Mouse (Mus musculus): ENCODE data around the gene Rab35. TPM values are rescaled to one million over a fixed set of nuclear protein-coding genes. Genes with fewer than 3 reads are reported as not detected.
A peak's percentile ranks its signal among the peaks of the same experiment; 100 is the strongest.

Gene Rab35
- polyA plus RNA-seq (2012; rRNA removed), result 86.2 and 87.8 TPM in 2 replicates

- H3K4me1 ChIP-seq (ENCODE audit: control insufficient read depth, insufficient read depth, low read length), result peaks cover 15% of the 10 kb centered on the region
- H3K27ac ChIP-seq (ENCODE audit: insufficient read depth, low read length), result peak within 1 kb of the TSS; percentile 71
- under 1% methylated on average over 90 of the region's 125 CpGs for WGBS
- TF ChIP-seq CTCF (IDR thresholded peaks at IDR 0.05; ENCODE audit: borderline replicate concordance, insufficient read depth, low read depth, low read length) (no peak), POLR2A (IDR thresholded peaks at IDR 0.05; ENCODE audit: borderline replicate concordance, insufficient read depth, low read length) (peak; percentile 98)
- peak within 1 kb of the TSS; percentile 92 for H3K4me3 ChIP-seq (replicated peaks; ENCODE audit: insufficient read depth, low read depth, low read length)
- DNase-seq, result peak; percentile 94
- no peaks in the 10 kb centered on the region for H3K27me3 ChIP-seq (ENCODE audit: control insufficient read depth, insufficient read depth, low read length)
Observed at GRCm38 (mm10) chr5:115631505-115632357, at the start of gene Rab35. Gene Rab35, plus strand, starts transcription at chr5:115631908.

GRCm38 (mm10) chr5:115585616-115586015 is 46.1 kb upstream of the Rab35 start:
- H3K27me3 ChIP-seq (ENCODE audit: control insufficient read depth, insufficient read depth, low read length), result no peaks in the 10 kb centered on the region
- no peak overlapping the region for H3K4me3 ChIP-seq (replicated peaks; ENCODE audit: insufficient read depth, low read depth, low read length)
- WGBS, result 80% methylated on average over 12 of the region's 12 CpGs
- no peaks in the 10 kb centered on the region for H3K4me1 ChIP-seq (ENCODE audit: control insufficient read depth, insufficient read depth, low read length)
- no peak overlapping the region for H3K27ac ChIP-seq (ENCODE audit: insufficient read depth, low read length)
- no peak for TF ChIP-seq POLR2A (IDR thresholded peaks at IDR 0.05; ENCODE audit: borderline replicate concordance, insufficient read depth, low read length)
- no peak for TF ChIP-seq CTCF (IDR thresholded peaks at IDR 0.05; ENCODE audit: borderline replicate concordance, insufficient read depth, low read depth, low read length)
- DNase-seq, result no peak

- no peak for DNase-seq
- 38% methylated on average over 15 of the region's 15 CpGs for WGBS
- no peak for TF ChIP-seq POLR2A (IDR thresholded peaks at IDR 0.05; ENCODE audit: borderline replicate concordance, insufficient read depth, low read length)
- TF ChIP-seq CTCF (IDR thresholded peaks at IDR 0.05; ENCODE audit: borderline replicate concordance, insufficient read depth, low read depth, low read length), result no peak
- Histone ChIP-seq H3K27ac (ENCODE audit: insufficient read depth, low read length) (no peak overlapping the region), H3K4me3 (replicated peaks; ENCODE audit: insufficient read depth, low read depth, low read length) (no peak overlapping the region), H3K27me3 (ENCODE audit: control insufficient read depth, insufficient read depth, low read length) (no peaks in the 10 kb centered on the region), H3K4me1 (ENCODE audit: control insufficient read depth, insufficient read depth, low read length) (no peaks in the 10 kb centered on the region)
Observed at GRCm38 (mm10) chr5:115586166-115586565, 45.5 kb upstream of the Rab35 start.

GRCm38 (mm10) chr5:115586780-115587179 is 44.9 kb upstream of the Rab35 start:
- H3K4me1 ChIP-seq (ENCODE audit: control insufficient read depth, insufficient read depth, low read length), result no peaks in the 10 kb centered on the region
- TF ChIP-seq CTCF (IDR thresholded peaks at IDR 0.05; ENCODE audit: borderline replicate concordance, insufficient read depth, low read depth, low read length), result no peak
- no peak for TF ChIP-seq POLR2A (IDR thresholded peaks at IDR 0.05; ENCODE audit: borderline replicate concordance, insufficient read depth, low read length)
- H3K4me3 ChIP-seq (replicated peaks; ENCODE audit: insufficient read depth, low read depth, low read length), result no peak overlapping the region
- H3K27ac ChIP-seq (ENCODE audit: insufficient read depth, low read length), result no peak overlapping the region
- WGBS, result 84% methylated on average over 2 of the region's 2 CpGs
- no peaks in the 10 kb centered on the region for H3K27me3 ChIP-seq (ENCODE audit: control insufficient read depth, insufficient read depth, low read length)
- DNase-seq, result no peak

- Histone ChIP-seq H3K4me1 (ENCODE audit: control insufficient read depth, insufficient read depth, low read length) (no peaks in the 10 kb centered on the region), H3K27me3 (ENCODE audit: control insufficient read depth, insufficient read depth, low read length) (no peaks in the 10 kb centered on the region), H3K4me3 (replicated peaks; ENCODE audit: insufficient read depth, low read depth, low read length) (no peak overlapping the region), H3K27ac (ENCODE audit: insufficient read depth, low read length) (no peak overlapping the region)
- WGBS, result 78% methylated on average over 11 of the region's 11 CpGs
- TF ChIP-seq CTCF (IDR thresholded peaks at IDR 0.05; ENCODE audit: borderline replicate concordance, insufficient read depth, low read depth, low read length), result no peak
- TF ChIP-seq POLR2A (IDR thresholded peaks at IDR 0.05; ENCODE audit: borderline replicate concordance, insufficient read depth, low read length), result no peak
- DNase-seq, result no peak
Observed at GRCm38 (mm10) chr5:115591028-115591427, 40.7 kb upstream of the Rab35 start.

GRCm38 (mm10) chr5:115591506-115591905 is 40.2 kb upstream of the Rab35 start:
- Histone ChIP-seq H3K4me1 (ENCODE audit: control insufficient read depth, insufficient read depth, low read length) (no peaks in the 10 kb centered on the region), H3K27ac (ENCODE audit: insufficient read depth, low read length) (no peak overlapping the region), H3K27me3 (ENCODE audit: control insufficient read depth, insufficient read depth, low read length) (no peaks in the 10 kb centered on the region), H3K4me3 (replicated peaks; ENCODE audit: insufficient read depth, low read depth, low read length) (no peak overlapping the region)
- DNase-seq, result no peak
- WGBS, result 90% methylated on average over 2 of the region's 2 CpGs
- no peak for TF ChIP-seq POLR2A (IDR thresholded peaks at IDR 0.05; ENCODE audit: borderline replicate concordance, insufficient read depth, low read length)
- TF ChIP-seq CTCF (IDR thresholded peaks at IDR 0.05; ENCODE audit: borderline replicate concordance, insufficient read depth, low read depth, low read length), result no peak

GRCm38 (mm10) chr5:115603561-115603960 is 28.1 kb upstream of the Rab35 start:
- H3K27me3 ChIP-seq (ENCODE audit: control insufficient read depth, insufficient read depth, low read length), result no peaks in the 10 kb centered on the region
- TF ChIP-seq CTCF (IDR thresholded peaks at IDR 0.05; ENCODE audit: borderline replicate concordance, insufficient read depth, low read depth, low read length) (no peak), POLR2A (IDR thresholded peaks at IDR 0.05; ENCODE audit: borderline replicate concordance, insufficient read depth, low read length) (no peak)
- no peaks in the 10 kb centered on the region for H3K4me1 ChIP-seq (ENCODE audit: control insufficient read depth, insufficient read depth, low read length)
- no peak for DNase-seq
- H3K27ac ChIP-seq (ENCODE audit: insufficient read depth, low read length), result no peak overlapping the region
- no peak overlapping the region for H3K4me3 ChIP-seq (replicated peaks; ENCODE audit: insufficient read depth, low read depth, low read length)
- WGBS, result 90% methylated on average over 6 of the region's 6 CpGs

GRCm38 (mm10) chr5:115611566-115611965 is 20.1 kb upstream of the Rab35 start:
- DNase-seq, result no peak
- H3K4me1 ChIP-seq (ENCODE audit: control insufficient read depth, insufficient read depth, low read length), result no peaks in the 10 kb centered on the region; the same call in 1 of the 2 replicates
- 83% methylated on average over 11 of the region's 11 CpGs for WGBS
- no peak overlapping the region for H3K4me3 ChIP-seq (replicated peaks; ENCODE audit: insufficient read depth, low read depth, low read length)
- TF ChIP-seq POLR2A (IDR thresholded peaks at IDR 0.05; ENCODE audit: borderline replicate concordance, insufficient read depth, low read length), result no peak
- no peak for TF ChIP-seq CTCF (IDR thresholded peaks at IDR 0.05; ENCODE audit: borderline replicate concordance, insufficient read depth, low read depth, low read length)
- H3K27me3 ChIP-seq (ENCODE audit: control insufficient read depth, insufficient read depth, low read length), result no peaks in the 10 kb centered on the region
- no peak overlapping the region for H3K27ac ChIP-seq (ENCODE audit: insufficient read depth, low read length)

All from cerebellum, adult 2 months (tissue).